Comparison of ENCODE assay signal across 8 mouse cellular contexts in genomic region chr1:34485461-34486188, GRCm38 (mm10). TPM values are rescaled to one million over a fixed set of nuclear protein-coding genes. Genes with fewer than 3 reads are reported as not detected.
A peak's percentile ranks its signal among the peaks of the same experiment; 100 is the strongest.
DNase-seq lines count a peak whose midpoint lies in the region; ATAC-seq and TF ChIP-seq lines count a peak whose summit lies in the region.

No protein-coding gene starts in this region.

- WGBS in heart, embryonic 15.5 days: 4% methylated on average over 25 of the region's 25 CpGs
- WGBS in liver, embryonic 13.5 days (ENCODE audit: insufficient replicate concordance): 6% methylated on average over 25 of the region's 25 CpGs
- 8% methylated on average over 25 of the region's 25 CpGs for WGBS in stomach, postnatal 0 days

- TF ChIP-seq EP300 in stomach, postnatal 0 days (optimal IDR thresholded peaks at IDR 0.05): no peak

- no peaks in the 10 kb centered on the region for H3K9me3 ChIP-seq in heart, embryonic 15.5 days (replicated peaks)
- no peaks in the 10 kb centered on the region for H3K9me3 ChIP-seq in liver, embryonic 13.5 days (replicated peaks)
- H3K9me3 ChIP-seq in stomach, postnatal 0 days (ENCODE audit: control insufficient read depth, low read length): no peaks in the 10 kb centered on the region

- TF ChIP-seq CTCF in cortical plate, adult 2 months (IDR thresholded peaks at IDR 0.05; ENCODE audit: extremely low read depth, insufficient read depth, low read length): peak; percentile 73
- peak; percentile 78 for TF ChIP-seq CTCF in stomach, postnatal 0 days (IDR thresholded peaks at IDR 0.05; ENCODE audit: low read depth)

- no peaks in the 10 kb centered on the region for H3K4me1 ChIP-seq in cortical plate, adult 2 months (ENCODE audit: control insufficient read depth, insufficient read depth, low read length)
- H3K4me1 ChIP-seq in heart, embryonic 15.5 days (replicated peaks): peaks cover 11% of the 10 kb centered on the region
- peaks cover 18% of the 10 kb centered on the region for H3K4me1 ChIP-seq in liver, embryonic 13.5 days (replicated peaks)
- H3K4me1 ChIP-seq in stomach, postnatal 0 days (replicated peaks; ENCODE audit: control insufficient read depth, insufficient read depth): no peaks in the 10 kb centered on the region

- no peak for TF ChIP-seq POLR2A in cortical plate, adult 2 months (IDR thresholded peaks at IDR 0.05; ENCODE audit: extremely low read depth, insufficient read depth, low read length)

- H3K9ac ChIP-seq in heart, embryonic 15.5 days: no peak overlapping the region
- 0 out of 2 replicates have a peak overlapping the region, but pooled peaks have one; percentile 1 for H3K9ac ChIP-seq in liver, embryonic 13.5 days
- no peak overlapping the region for H3K9ac ChIP-seq in stomach, postnatal 0 days (ENCODE audit: low read length)

- 0 out of 2 replicates have a peak overlapping the region, but pooled peaks have one; percentile 16 for H3K4me3 ChIP-seq in cortical plate, adult 2 months (ENCODE audit: insufficient read depth, low read length)
- H3K4me3 ChIP-seq in heart, embryonic 15.5 days: peak overlapping the region; percentile 36
- H3K4me3 ChIP-seq in liver, embryonic 13.5 days (replicated peaks): peak overlapping the region; percentile 33
- peak overlapping the region; percentile 20; the same call in 1 of the 2 replicates for H3K4me3 ChIP-seq in stomach, postnatal 0 days (ENCODE audit: low read depth, low read length)

- no peaks in the 10 kb centered on the region for H3K36me3 ChIP-seq in heart, embryonic 15.5 days
- H3K36me3 ChIP-seq in liver, embryonic 13.5 days: no peaks in the 10 kb centered on the region
- no peaks in the 10 kb centered on the region for H3K36me3 ChIP-seq in stomach, postnatal 0 days (ENCODE audit: control insufficient read depth, insufficient read depth, low read length)

- no peaks in the 10 kb centered on the region for H3K27me3 ChIP-seq in heart, embryonic 15.5 days
- H3K27me3 ChIP-seq in liver, embryonic 13.5 days: no peaks in the 10 kb centered on the region
- H3K27me3 ChIP-seq in stomach, postnatal 0 days (ENCODE audit: control insufficient read depth, insufficient read depth, low read length): no peaks in the 10 kb centered on the region

- peak overlapping the region; percentile 66 for H3K4me2 ChIP-seq in heart, embryonic 15.5 days
- H3K4me2 ChIP-seq in liver, embryonic 13.5 days: peak overlapping the region; percentile 55
- peak overlapping the region; percentile 38 for H3K4me2 ChIP-seq in stomach, postnatal 0 days (replicated peaks; ENCODE audit: low read depth)

- no peak overlapping the region for H3K27ac ChIP-seq in cortical plate, adult 2 months (ENCODE audit: insufficient read depth, low read length)
- no peak overlapping the region for H3K27ac ChIP-seq in heart, embryonic 15.5 days
- no peak overlapping the region; the same call in 1 of the 2 replicates for H3K27ac ChIP-seq in liver, embryonic 13.5 days
- no peak overlapping the region for H3K27ac ChIP-seq in stomach, postnatal 0 days (replicated peaks)

- peak; percentile 18 for DNase-seq in ovary, postnatal 14 days (ENCODE audit: low spot score)
- no peak for DNase-seq in ovary, adult 18-20 months (ENCODE audit: low spot score)
- DNase-seq in kidney, postnatal 14 days: peak; percentile 53
- DNase-seq in liver, embryonic 13.5 days: no peak
- peak; percentile 86 for DNase-seq in naive thymus-derived CD4-positive, alpha-beta T cell, adult 2 months (ENCODE audit: low read depth)
- DNase-seq in stomach, postnatal 0 days (ENCODE audit: low spot score): peak; percentile 55

- ATAC-seq in heart, embryonic 15.5 days (replicated peaks; ENCODE audit: insufficient number of reproducible peaks, insufficient read depth, low FRiP score, low read depth): 0 out of 2 replicates have a peak, but pooled peaks have one; percentile 33
- ATAC-seq in liver, embryonic 13.5 days (ENCODE audit: low read depth): peak; percentile 70
- peak; percentile 51; the same call in 1 of the 2 replicates for ATAC-seq in stomach, postnatal 0 days (ENCODE audit: low FRiP score, low TSS enrichment)

RNA-seq across cellular contexts. Expression of gene Prss39, which starts 12.6 kb away (rescaled TPM):
- not detected in 2 replicates for polyA plus RNA-seq in cortical plate, adult 2 months (2012; rRNA removed)
- not detected in 2 replicates for polyA plus RNA-seq in heart, embryonic 15.5 days (2015; fragmentation: Nextera tagmentation; extraction: Ambion mirVana)
- polyA plus RNA-seq in liver, embryonic 13.5 days (2015; fragmentation: Nextera tagmentation; extraction: Ambion mirVana): not detected in 2 replicates
- not detected in 2 replicates for polyA plus RNA-seq in stomach, postnatal 0 days (2015; fragmentation: Nextera tagmentation; extraction: Ambion mirVana)

RNA-seq across cellular contexts. Expression of gene Ptpn18, which starts 26.1 kb away (rescaled TPM):
- 8.4 and 8.5 TPM in 2 replicates for polyA plus RNA-seq in cortical plate, adult 2 months (2012; rRNA removed)
- 12.0 and 17.9 TPM in 2 replicates for polyA plus RNA-seq in heart, embryonic 15.5 days (2015; fragmentation: Nextera tagmentation; extraction: Ambion mirVana)
- polyA plus RNA-seq in liver, embryonic 13.5 days (2015; fragmentation: Nextera tagmentation; extraction: Ambion mirVana): 14.4 and 16.9 TPM in 2 replicates
- 26.9 and 29.4 TPM in 2 replicates for polyA plus RNA-seq in stomach, postnatal 0 days (2015; fragmentation: Nextera tagmentation; extraction: Ambion mirVana)

RNA-seq across cellular contexts. Expression of gene Imp4, which starts 46.0 kb away (rescaled TPM):
- polyA plus RNA-seq in cortical plate, adult 2 months (2012; rRNA removed): 24.1 and 25.8 TPM in 2 replicates
- polyA plus RNA-seq in heart, embryonic 15.5 days (2015; fragmentation: Nextera tagmentation; extraction: Ambion mirVana): 50.2 and 63.2 TPM in 2 replicates
- 73.8 and 81.4 TPM in 2 replicates for polyA plus RNA-seq in liver, embryonic 13.5 days (2015; fragmentation: Nextera tagmentation; extraction: Ambion mirVana)
- 52.3 and 52.9 TPM in 2 replicates for polyA plus RNA-seq in stomach, postnatal 0 days (2015; fragmentation: Nextera tagmentation; extraction: Ambion mirVana)

RNA-seq across cellular contexts. Expression of gene Ccdc115, which starts 46.2 kb away (rescaled TPM):
- 29.5 and 30.3 TPM in 2 replicates for polyA plus RNA-seq in cortical plate, adult 2 months (2012; rRNA removed)
- polyA plus RNA-seq in heart, embryonic 15.5 days (2015; fragmentation: Nextera tagmentation; extraction: Ambion mirVana): 41.4 and 44.3 TPM in 2 replicates
- polyA plus RNA-seq in liver, embryonic 13.5 days (2015; fragmentation: Nextera tagmentation; extraction: Ambion mirVana): 28.2 and 30.8 TPM in 2 replicates
- 37.1 and 39.3 TPM in 2 replicates for polyA plus RNA-seq in stomach, postnatal 0 days (2015; fragmentation: Nextera tagmentation; extraction: Ambion mirVana)

RNA-seq across cellular contexts. Expression of gene Cfc1, which starts 49.8 kb away (rescaled TPM):
- 0.13 TPM in 1 of 2 replicates, not detected in the other for polyA plus RNA-seq in cortical plate, adult 2 months (2012; rRNA removed)
- 0.18 TPM in 1 of 2 replicates, not detected in the other for polyA plus RNA-seq in heart, embryonic 15.5 days (2015; fragmentation: Nextera tagmentation; extraction: Ambion mirVana)
- polyA plus RNA-seq in liver, embryonic 13.5 days (2015; fragmentation: Nextera tagmentation; extraction: Ambion mirVana): not detected in 2 replicates
- polyA plus RNA-seq in stomach, postnatal 0 days (2015; fragmentation: Nextera tagmentation; extraction: Ambion mirVana): 1.6 and 1.9 TPM in 2 replicates

Comparison
In these comparisons a context has a peak if more than half of its experiments do, and no peak if none do; other contexts are left out.
1. DNase-seq: peak in ovary, postnatal 14 days (single experiment), kidney, postnatal 14 days (single experiment), naive thymus-derived CD4-positive, alpha-beta T cell, adult 2 months (single experiment) and stomach, postnatal 0 days (single experiment); none in ovary, adult 18-20 months (single experiment) and liver, embryonic 13.5 days (single experiment).
2. Peak in every context shown above with its lines, with median percentiles within 50 percentile points of each other: H3K4me3 ChIP-seq, ATAC-seq and H3K4me2 ChIP-seq.